ENCODE assay signal across 8 mouse cellular contexts in genomic region chr17:6778332-6778683, GRCm38 (mm10). TPM values are rescaled to one million over a fixed set of nuclear protein-coding genes. Genes with fewer than 3 reads are reported as not detected.
DNase-seq lines count a peak whose midpoint lies in the region; ATAC-seq and TF ChIP-seq lines count a peak whose summit lies in the region.

No protein-coding gene starts in this region.

- H3K9me3 ChIP-seq in forebrain, postnatal 0 days (ENCODE audit: low read length) = no peaks in the 10 kb centered on the region
- no peaks in the 10 kb centered on the region for H3K9me3 ChIP-seq in hindbrain, embryonic 15.5 days
- no peaks in the 10 kb centered on the region for H3K9me3 ChIP-seq in liver, embryonic 14.5 days (ENCODE audit: control insufficient read depth, low read length)

- H3K9ac ChIP-seq in forebrain, postnatal 0 days = no peak overlapping the region; the same call in 1 of the 2 replicates
- peak overlapping the region; percentile 35; the same call in 1 of the 2 replicates for H3K9ac ChIP-seq in hindbrain, embryonic 15.5 days
- H3K9ac ChIP-seq in liver, embryonic 14.5 days (replicated peaks) = peak overlapping the region; percentile 43; the same call in 1 of the 2 replicates

- ATAC-seq in forebrain, postnatal 0 days = no peak
- no peak for ATAC-seq in hindbrain, embryonic 15.5 days (ENCODE audit: low FRiP score, low read depth)
- no peak for ATAC-seq in liver, embryonic 14.5 days (ENCODE audit: insufficient read depth)

- peaks cover 4% of the 10 kb centered on the region; the same call in 1 of the 2 replicates for H3K4me1 ChIP-seq in brown adipose tissue, adult 24 weeks (ENCODE audit: control insufficient read depth, insufficient read depth, insufficient read length, low read length)
- no peaks in the 10 kb centered on the region for H3K4me1 ChIP-seq in forebrain, postnatal 0 days (ENCODE audit: insufficient read depth)
- H3K4me1 ChIP-seq in hindbrain, embryonic 15.5 days (replicated peaks) = peaks cover 31% of the 10 kb centered on the region
- peaks cover 26 to 35% of the 10 kb centered on the region in 2 experiments for H3K4me1 ChIP-seq in liver, embryonic 14.5 days (replicated peaks; ENCODE audit: control insufficient read depth in 2 of 2, insufficient read depth in 2 of 2, low read length in 1 of 2)

- WGBS in forebrain, postnatal 0 days = 2% methylated on average over 9 of the region's 9 CpGs
- WGBS in hindbrain, embryonic 15.5 days = under 1% methylated on average over 9 of the region's 9 CpGs
- 3% methylated on average over 9 of the region's 9 CpGs for WGBS in liver, embryonic 14.5 days (ENCODE audit: insufficient replicate concordance)

- TF ChIP-seq EP300 in liver, embryonic 14.5 days (IDR thresholded peaks at IDR 0.05; ENCODE audit: low read depth) = no peak

- peak; percentile 71 for TF ChIP-seq CTCF in left cerebral cortex, adult 2 months (IDR thresholded peaks at IDR 0.05)
- TF ChIP-seq CTCF in forebrain, postnatal 0 days (IDR thresholded peaks at IDR 0.05; ENCODE audit: low read depth) = peak; percentile 74
- TF ChIP-seq CTCF in liver, embryonic 14.5 days (IDR thresholded peaks at IDR 0.05; ENCODE audit: low read depth) = peak; percentile 68

- no peak for DNase-seq in left cerebral cortex, adult 2 months (ENCODE audit: extremely low spot score in 1 of 2, low spot score in 2 of 2)
- DNase-seq in left cerebral cortex, adult 18-20 months (ENCODE audit: low spot score in 2 of 2) = no peak
- DNase-seq in forebrain, postnatal 0 days = peak; percentile 54
- peak in 1 of 3 experiments; percentile 63 for DNase-seq in liver, embryonic 14.5 days (ENCODE audit: low read depth in 3 of 3, low spot score in 3 of 3)
- peak; percentile 83 to 85 for DNase-seq in natural killer cell, adult 2 months (ENCODE audit: low spot score in 2 of 2)
- peak; percentile 58 for DNase-seq in thymus, postnatal 25 days

- no peak overlapping the region for H3K27ac ChIP-seq in left cerebral cortex, adult 2 months
- 0 out of 2 replicates have a peak overlapping the region, but pooled peaks have one; percentile 19 for H3K27ac ChIP-seq in brown adipose tissue, adult 24 weeks (replicated peaks; ENCODE audit: low read depth, low read length)
- H3K27ac ChIP-seq in forebrain, postnatal 0 days (ENCODE audit: low read depth, low read length) = 0 out of 2 replicates have a peak overlapping the region, but pooled peaks have one; percentile 0
- peak overlapping the region; percentile 31 for H3K27ac ChIP-seq in hindbrain, embryonic 15.5 days (replicated peaks)
- H3K27ac ChIP-seq in liver, embryonic 14.5 days = peak overlapping the region; percentile 10

- intact Hi-C loops in left cerebral cortex, adult 2 months (cut with DNase I) = loop anchor here (5.0 kb wide), 1 partner anchor 114 kb away; no protein-coding TSS in a partner anchor

- H3K36me3 ChIP-seq in forebrain, postnatal 0 days (ENCODE audit: insufficient read depth) = no peaks in the 10 kb centered on the region
- no peaks in the 10 kb centered on the region for H3K36me3 ChIP-seq in hindbrain, embryonic 15.5 days
- H3K36me3 ChIP-seq in liver, embryonic 14.5 days (replicated peaks; ENCODE audit: control insufficient read depth, insufficient read depth, low read depth) = no peaks in the 10 kb centered on the region

- H3K27me3 ChIP-seq in forebrain, postnatal 0 days (ENCODE audit: insufficient read depth, low read length) = no peaks in the 10 kb centered on the region
- H3K27me3 ChIP-seq in hindbrain, embryonic 15.5 days = peaks cover 16% of the 10 kb centered on the region; the same call in 1 of the 2 replicates
- H3K27me3 ChIP-seq in liver, embryonic 14.5 days (ENCODE audit: control insufficient read depth, insufficient read depth, low read length) = no peaks in the 10 kb centered on the region

- peak overlapping the region; percentile 94 for H3K4me2 ChIP-seq in forebrain, postnatal 0 days (ENCODE audit: low read depth)
- H3K4me2 ChIP-seq in hindbrain, embryonic 15.5 days = peak overlapping the region; percentile 98
- H3K4me2 ChIP-seq in liver, embryonic 14.5 days (ENCODE audit: low read depth) = peak overlapping the region; percentile 82

- peak overlapping the region; percentile 47 for H3K4me3 ChIP-seq in left cerebral cortex, adult 2 months
- H3K4me3 ChIP-seq in brown adipose tissue, adult 24 weeks (ENCODE audit: insufficient read depth, low read depth, low read length) = peak overlapping the region; percentile 54
- H3K4me3 ChIP-seq in forebrain, postnatal 0 days (ENCODE audit: low read depth, low read length) = peak overlapping the region; percentile 32
- H3K4me3 ChIP-seq in hindbrain, embryonic 15.5 days = peak overlapping the region; percentile 33
- peak overlapping the region; percentile 29 to 63 for H3K4me3 ChIP-seq in liver, embryonic 14.5 days (ENCODE audit: insufficient read depth in 1 of 2, low read depth in 2 of 2, low read length in 2 of 2)

RNA-seq across cellular contexts. Expression of gene Ezr, which starts 4.3 kb away (rescaled TPM):
- total RNA-seq in left cerebral cortex, adult 2 months (2021) = 10 to 100 TPM; 50.3 to 51.5 TPM
- 10 to 100 TPM; 42.4 to 46.8 TPM for total RNA-seq in left cerebral cortex, adult 18-20 months (2021)
- 3.0 and 3.6 TPM in 2 replicates for polyA plus RNA-seq in brown adipose tissue, adult 24 weeks (2012; ENCODE audit: insufficient read depth, insufficient read length, missing spikeins)
- 37.8 and 45.4 TPM in 2 replicates for total RNA-seq in forebrain, postnatal 0 days (2014; rRNA removed)
- polyA plus RNA-seq in forebrain, postnatal 0 days (2015; fragmentation: Nextera tagmentation; extraction: Ambion mirVana) = 51.6 and 60.2 TPM in 2 replicates
- 55.2 and 65.7 TPM in 2 replicates for polyA plus RNA-seq in hindbrain, embryonic 15.5 days (2015; fragmentation: Nextera tagmentation; extraction: Ambion mirVana)
- 17.6 and 31.2 TPM in 2 replicates for polyA plus RNA-seq in liver, embryonic 14.5 days (2012; rRNA removed)
- polyA plus RNA-seq in liver, embryonic 14.5 days (2014; fragmentation: Nextera tagmentation; extraction: Ambion mirVana) = 41.7 and 52.8 TPM in 2 replicates

Comparison
In these comparisons a context has a peak if more than half of its experiments do, and no peak if none do; other contexts are left out.
1. DNase-seq: peak in forebrain, postnatal 0 days (single experiment), natural killer cell, adult 2 months (2 of 2) and thymus, postnatal 25 days (single experiment); none in left cerebral cortex, adult 2 months (0 of 2) and left cerebral cortex, adult 18-20 months (0 of 2).
2. Peak in every context shown above with its lines, with median percentiles within 50 percentile points of each other: H3K4me3 ChIP-seq, CTCF ChIP-seq and H3K4me2 ChIP-seq.